Mouse (Mus musculus): ENCODE results near the gene Ears2.
A peak's percentile ranks its signal among the peaks of the same experiment; 100 is the strongest.

Ears2 gene

GRCm38 (mm10) chr7:122044106-122044505, 23.0 kb downstream of the Ears2 start:
- DNase-seq, result peak; percentile 25

DNA sequence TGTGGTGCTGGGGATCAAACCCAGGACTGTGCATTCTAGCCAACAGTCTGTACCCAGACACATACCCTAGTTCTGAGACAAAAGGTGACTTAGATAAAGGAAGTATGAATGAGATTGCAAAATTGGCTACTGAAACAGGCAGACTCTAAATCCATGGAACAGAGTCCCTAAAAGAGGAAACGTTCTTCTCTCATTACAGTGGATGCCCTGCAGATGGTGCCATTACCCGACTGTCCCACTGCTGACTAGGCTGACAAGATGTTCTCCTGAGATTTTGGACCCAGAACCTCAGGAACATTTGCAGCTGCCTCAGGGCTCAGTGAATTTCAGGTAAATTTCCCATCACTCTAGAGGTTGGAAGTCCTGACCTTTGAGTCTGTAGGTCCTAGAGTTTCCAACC, 32.7 kb downstream of the Ears2 start:
- DNase-seq, result peak; percentile 28

DNA sequence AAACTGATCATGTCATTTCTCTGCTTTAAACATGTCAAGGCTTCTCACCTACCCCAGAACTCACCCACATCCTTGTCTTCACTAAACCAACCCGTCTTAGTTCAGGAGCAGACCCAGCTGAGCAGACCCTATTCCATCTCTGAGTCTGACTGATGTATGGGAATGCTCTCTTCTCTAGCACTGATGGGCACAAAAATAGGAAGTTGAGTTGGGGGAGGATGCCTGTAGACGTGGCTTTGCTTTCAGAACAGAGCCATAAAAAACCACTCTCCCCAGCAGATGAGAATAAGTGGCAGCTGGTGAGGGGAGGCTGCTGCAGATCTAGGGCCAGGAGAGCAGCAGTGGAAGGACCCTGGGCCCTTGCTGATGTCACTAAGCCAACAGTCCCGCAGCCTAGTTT, 33.7 kb downstream of the Ears2 start:
- DNase-seq, result no peak

- DNase-seq, result no peak
Measured at GRCm38 (mm10) chr7:122022131-122022530, 44.9 kb downstream of the Ears2 start.

GRCm38 (mm10) chr7:122020667-122021354, 46.3 kb downstream of the Ears2 start, which contains the start of gene Gga2:
Gga2 (minus strand) TSS chr7:122021222.
- peak; percentile 88 for DNase-seq

- peak; percentile 3 for DNase-seq
Measured at GRCm38 (mm10) chr7:122020273-122020666, 46.8 kb downstream of the Ears2 start.

DNA sequence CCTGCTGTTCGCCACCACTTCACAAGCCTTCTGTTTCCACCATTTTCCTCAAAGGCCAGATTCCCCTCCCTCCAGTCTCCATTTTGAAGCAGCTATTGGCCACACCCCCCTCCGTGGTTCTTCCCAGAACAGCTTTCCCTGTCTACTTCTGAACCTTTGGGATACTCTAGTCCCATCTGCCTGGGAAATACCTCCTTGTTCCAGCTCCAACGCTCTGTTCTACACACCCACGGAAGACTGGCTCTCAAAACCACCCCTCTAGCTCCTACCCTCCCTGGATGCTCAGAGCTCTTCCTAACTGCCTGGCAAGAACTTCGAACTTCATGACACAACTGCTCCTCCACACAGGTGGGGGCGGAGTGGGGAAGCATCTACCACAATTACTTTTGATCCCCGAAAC, 48.1 kb downstream of the Ears2 start:
- no peak for DNase-seq

DNA sequence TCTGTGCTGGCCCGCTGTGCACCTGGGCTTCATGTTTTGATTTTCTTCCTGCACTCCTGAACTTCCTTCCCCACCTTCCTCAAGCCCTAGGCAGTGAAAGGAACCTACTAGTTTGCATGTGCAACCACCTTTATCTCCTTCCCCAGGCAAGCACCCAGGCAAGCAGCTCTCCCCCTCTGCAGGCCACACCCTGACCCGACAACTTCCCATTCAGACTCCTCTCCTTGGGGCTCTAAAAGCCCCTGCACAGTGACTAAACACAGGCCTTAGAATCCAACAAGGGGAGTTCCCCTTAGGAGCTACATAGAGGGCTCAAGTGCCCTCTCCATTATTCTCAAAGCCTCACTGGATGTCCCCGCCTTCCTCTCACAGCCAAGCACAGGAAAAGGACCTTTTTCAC, 48.8 kb downstream of the Ears2 start:
- peak; percentile 6 for DNase-seq

DNA sequence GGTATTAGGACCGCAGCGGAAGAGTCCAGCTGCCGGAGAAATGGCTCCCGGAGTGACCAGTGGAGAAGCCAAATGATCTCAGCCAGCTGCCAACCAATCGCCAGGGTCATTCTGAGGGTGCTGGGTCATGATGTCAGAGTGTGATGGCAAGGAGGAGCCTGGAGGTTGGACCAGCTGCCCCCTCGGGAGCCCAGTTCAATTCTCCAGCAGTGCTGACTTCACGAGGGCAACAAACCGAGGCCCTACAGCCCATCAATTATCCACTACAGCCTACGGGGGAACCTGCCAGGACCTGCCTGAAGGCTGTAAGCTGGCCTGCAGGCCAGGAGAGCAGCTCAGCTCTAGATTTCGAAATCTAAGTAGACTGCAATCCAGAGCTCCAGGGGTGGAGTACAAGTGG, 51.3 kb downstream of the Ears2 start:
- DNase-seq, result no peak

DNA sequence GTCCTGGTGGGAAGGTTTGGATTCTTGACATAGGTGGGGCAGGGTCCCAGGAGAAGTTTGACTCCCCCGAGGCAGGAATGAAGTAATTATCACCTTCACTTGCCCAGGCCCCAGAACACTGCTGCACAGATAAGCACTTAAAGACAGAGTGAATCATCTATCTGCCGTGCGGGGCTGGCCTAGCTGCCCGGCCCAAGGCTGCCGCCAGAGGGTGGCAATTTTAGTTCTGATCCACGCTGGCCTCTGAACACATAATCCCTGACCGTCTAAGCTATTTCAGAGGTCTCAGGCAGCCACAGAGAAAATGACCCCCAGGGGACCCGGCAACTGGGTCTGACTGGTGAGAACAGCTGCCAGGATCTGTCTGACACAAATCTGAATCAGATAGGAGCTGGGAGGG, 52.0 kb downstream of the Ears2 start:
- peak; percentile 4 for DNase-seq

GRCm38 (mm10) chr7:122012949-122013348, 54.1 kb downstream of the Ears2 start:
- DNase-seq, result no peak

GRCm38 (mm10) chr7:122012370-122012769, 54.7 kb downstream of the Ears2 start:
- no peak for DNase-seq

DNA sequence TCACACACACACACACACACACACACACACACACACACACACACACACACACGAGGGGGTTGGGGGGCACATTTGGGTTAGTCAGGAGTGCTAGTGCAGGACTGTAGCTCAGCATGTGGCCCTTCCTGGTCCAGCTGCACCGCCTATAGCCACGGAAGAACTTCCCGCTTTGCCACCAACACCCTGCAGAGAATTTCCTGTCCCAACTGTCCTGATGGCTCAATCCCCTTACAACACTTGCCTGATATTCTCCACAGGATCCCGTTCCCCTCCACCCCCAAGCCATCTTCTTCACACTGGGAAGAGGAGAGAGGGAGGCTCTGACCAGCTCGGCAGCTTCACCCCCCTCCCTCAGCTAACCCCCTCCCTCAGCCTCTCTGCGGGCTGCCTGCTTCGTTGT, 66.7 kb downstream of the Ears2 start:
- DNase-seq, result no peak

DNA sequence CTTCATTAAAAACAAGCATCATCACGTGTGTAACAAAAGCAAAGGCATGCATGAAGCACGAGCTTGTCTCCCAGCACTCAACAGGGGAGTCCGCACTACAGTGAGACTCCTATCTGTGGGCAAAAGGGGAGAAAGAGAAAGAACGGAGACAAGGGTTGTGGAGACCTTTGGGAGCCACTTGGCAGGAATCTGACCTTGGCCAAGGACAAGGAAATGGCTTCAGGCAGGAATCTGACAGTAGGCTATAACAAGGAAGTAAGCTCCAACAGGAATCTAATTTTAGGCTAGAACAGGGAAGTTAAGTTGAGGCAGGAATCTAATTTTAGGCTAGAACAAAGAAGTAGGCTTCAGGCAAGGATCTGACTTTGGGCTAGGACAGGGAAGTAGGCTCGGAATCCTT, 71.1 kb downstream of the Ears2 start:
- no peak for DNase-seq

Measured in lung, postnatal 14 days (tissue).